Mouse (Mus musculus): ENCODE measurements around the gene Cd1d1. TPM values are rescaled to one million over a fixed set of nuclear protein-coding genes. Genes with fewer than 3 reads are reported as not detected.

The Cd1d1 gene
- polyA plus RNA-seq, 1 experiment from 2014 or later: 28.3 TPM

Other genes with a start within 250 kb of the Cd1d1 start
- gene Dclk2, start 78.6 kb downstream of the Cd1d1 start, polyA plus RNA-seq (2015; fragmentation: Nextera tagmentation; extraction: Ambion mirVana): 3.4 and 4.0 TPM in 2 replicates
- gene Kirrel, start 175.3 kb upstream of the Cd1d1 start, polyA plus RNA-seq (2015; fragmentation: Nextera tagmentation; extraction: Ambion mirVana): 16.4 and 18.6 TPM in 2 replicates

All from kidney, embryonic 16.5 days (tissue).